Mouse (Mus musculus) kidney, adult 8-10 months (tissue): Measurements from ENCODE around the gene Cyp2c55.

ENCODE experiments used
- DNase-seq, 2 experiments: peaks; one replicate each; pipeline ENCODE4 v3.0.0; 2022

The Cyp2c55 gene

DNA sequence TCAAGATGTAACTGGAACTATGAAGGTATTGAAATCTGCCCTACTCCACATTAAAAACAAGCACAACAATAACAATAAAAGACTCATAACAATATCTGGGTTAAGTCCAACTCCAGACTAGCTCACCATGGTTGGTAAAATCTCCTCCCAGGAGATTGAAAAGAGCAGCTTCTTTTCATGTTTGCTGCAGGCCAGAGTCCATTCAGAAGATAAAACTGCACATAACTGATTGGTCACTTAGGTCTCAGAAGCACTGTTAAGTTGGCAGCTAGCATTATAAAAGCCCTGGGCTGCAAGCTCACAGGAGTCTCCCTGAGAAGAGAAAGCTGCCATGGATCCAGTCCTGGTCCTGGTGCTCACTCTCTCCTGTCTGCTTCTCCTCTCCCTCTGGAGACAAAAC, at the start of gene Cyp2c55:
Cyp2c55 (plus strand) TSS at position 305 of the 400 bp plus-strand sequence.
- no peak for DNase-seq

DNA sequence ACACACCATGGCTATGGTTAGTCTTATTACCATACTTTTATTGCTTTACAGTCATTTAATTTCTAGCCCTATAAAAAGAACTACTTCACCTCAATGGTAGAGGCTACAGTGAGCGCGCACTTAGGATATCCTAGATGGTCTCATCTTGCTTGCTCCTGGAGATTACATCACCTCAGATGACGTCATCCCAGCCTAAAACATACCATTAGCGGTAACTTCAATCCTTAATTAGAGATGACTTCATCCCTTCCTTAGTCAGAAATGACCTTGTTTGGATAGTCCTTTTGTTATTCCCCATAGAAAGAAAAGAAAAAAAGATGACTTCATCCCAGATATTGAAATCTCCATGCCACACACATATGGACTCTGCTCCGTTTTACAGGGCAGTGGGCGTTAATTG, 36.1 kb upstream of the Cyp2c55 start:
- DNase-seq = no peak

DNA sequence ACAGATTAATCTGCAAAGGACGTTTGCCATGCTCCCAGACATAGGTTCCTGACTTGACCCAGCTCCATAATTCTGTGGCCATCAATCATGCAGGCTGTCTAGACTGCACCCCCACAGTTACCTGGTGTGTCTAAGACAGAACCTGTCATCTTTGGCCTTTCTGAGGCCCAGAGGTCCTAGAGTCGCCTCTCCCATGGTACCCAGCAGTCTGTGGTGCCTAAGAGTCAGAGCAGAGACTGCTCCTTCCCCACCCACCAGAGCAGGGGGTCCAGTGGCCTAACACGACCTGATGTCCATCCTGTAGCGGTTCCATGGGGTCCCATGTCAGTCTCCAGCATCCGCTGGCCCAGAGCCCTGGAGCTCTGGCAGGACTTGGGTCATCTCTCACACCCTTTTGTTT, 34.2 kb upstream of the Cyp2c55 start:
- DNase-seq = no peak

DNA sequence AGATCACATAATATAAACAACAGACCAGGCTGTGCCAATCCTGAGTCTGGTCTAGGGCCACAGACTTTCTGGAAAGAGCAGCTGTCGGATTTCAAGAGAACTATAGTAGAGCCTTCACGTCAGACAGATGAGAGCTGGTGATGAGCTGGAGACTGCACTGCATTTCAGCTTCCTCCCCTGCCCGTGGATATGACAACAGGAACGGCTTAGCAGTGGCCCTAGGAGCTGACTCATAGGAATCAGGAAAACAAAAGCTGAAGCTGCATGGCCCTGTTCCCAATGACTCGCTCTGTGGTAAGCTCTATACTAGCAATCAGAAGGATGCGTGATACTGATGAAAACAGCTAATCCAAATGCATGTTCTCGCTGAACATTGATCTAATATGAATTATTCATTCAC, 33.2 kb upstream of the Cyp2c55 start:
- no peak for DNase-seq

DNA sequence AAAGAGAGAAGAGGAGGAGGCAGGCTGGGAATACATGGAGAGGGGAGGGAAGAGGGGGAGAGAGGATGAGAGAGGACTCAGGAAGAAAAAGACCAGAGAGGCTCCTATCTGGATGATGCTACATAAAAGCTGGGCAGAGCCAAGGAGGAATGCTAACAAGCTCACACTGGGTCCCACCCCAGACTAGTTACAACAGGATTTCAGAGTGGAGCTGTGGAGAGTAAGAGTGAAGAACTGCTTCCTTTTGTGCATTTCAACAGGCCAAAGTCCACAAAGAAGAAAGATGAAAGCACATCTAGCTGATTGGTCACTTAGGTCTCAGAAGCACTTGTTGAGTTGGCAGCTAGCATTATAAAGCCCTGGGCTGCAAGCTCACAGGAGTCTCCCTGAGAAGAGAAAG, 30.6 kb upstream of the Cyp2c55 start:
- DNase-seq = no peak

DNA sequence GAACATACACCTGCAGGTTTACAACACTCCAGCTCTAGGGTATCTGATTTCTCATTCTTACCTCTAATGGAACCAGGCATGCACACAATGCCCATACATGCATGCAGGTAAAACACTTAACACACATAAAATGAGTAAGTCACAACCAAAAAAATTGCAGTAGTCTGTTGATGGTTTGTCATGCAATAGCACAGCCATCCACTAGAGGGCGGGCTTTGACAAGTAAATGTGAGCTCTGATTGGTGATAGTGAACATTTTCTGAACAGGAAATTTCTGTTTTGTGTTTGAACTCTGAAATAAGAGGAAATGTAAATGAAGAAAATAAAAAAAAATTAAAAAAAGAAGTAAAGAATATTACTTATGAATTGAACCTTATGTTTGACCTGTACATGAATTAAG, 24.9 kb upstream of the Cyp2c55 start:
- peak; percentile 15 to 67 for DNase-seq

DNA sequence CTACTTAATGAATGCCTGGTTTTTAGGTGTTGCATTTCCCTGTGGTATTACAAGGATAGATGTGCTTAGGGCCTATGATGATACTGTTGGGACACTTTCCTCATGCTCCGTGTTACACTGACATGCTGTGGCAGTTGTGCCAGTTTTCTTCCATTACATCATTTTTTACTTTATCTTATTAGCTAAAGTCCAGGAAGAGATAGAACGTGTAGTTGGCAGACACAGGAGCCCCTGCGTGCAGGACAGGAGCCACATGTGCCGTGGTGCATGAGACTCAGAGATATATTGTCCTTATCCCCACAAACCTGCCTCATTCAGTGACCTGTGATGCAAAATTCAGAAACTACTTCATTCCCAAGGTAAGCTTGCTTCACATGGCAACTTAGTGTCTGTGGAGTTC, 8.6 kb upstream of the Cyp2c55 start:
- DNase-seq = no peak

DNA sequence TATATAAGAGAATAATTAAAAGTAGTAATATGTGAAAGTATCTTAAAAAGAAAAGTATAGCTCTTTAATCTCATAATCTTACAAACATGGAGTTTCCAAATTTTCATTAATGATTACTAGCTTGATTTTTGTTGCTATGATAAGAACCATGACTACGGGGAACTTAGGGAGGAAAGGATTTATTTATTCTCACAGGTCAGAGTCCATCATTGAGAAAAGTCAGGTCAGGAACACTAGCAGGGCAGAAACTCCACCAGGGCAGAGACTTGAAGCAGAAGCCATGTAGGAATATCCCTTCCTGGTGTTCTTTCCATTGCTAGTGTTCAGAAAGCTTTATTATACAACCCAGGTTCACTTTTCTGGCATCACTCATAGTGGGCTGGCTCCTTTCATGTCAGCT, 8.1 kb upstream of the Cyp2c55 start:
- DNase-seq = no peak

DNA sequence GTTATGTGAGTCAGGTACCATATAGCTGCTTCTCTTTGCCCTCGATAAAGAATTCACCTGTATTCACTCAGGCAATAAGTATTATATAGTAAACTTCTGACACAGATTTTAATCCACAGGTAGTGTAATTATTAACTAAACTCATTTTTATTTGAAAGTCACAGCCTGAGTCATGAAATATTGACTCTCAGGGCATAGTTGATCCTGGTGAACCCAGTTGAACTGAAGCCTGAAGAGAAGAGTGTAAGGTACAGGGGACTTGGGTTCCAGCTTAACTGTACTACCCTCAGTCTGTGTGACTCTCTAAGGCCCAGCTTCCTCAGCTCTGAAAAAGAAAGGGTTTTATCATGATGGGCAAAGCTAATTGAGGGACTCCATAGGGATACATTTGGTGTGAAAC, 1.7 kb upstream of the Cyp2c55 start:
- DNase-seq = no peak

DNA sequence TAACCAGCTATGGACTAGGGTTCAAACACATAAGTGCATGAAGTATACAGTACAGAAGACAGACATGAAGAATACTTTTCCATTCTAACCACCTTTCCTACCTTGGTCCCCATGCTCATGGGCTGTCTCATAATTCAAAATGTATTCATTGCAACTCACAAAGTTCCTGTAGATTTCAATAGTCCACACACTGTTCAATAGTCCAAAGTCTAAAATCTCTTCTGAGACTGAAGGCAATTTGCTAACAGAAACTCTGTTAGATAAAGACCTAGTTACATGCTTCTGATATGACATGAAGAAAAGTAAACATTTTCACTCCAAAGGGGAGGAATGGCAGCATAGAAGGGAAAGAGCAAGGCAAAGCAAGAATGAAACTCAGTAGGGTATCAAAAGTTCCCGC, 51.1 kb downstream of the Cyp2c55 start:
- no peak for DNase-seq

DNA sequence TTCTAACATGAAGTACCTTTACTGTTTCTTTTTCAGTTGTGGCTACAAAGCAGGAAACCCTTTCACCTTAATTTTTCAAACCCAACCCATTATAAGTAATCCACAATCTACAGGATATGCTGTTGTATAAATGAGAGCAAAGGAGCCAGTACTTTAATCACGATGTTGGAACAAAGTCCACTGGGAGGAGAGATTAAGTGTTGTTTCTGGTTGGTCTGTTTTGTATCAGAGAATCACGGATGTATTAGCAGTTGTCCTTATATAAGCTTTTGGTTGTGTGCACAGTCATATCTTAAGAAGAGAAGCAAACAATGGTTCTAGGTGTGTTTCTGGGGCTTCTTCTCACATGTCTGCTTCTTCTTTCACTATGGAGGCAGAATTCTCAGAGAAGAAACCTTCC, 53.9 kb downstream of the Cyp2c55 start, which contains the start of gene Cyp2c65:
Cyp2c65 (plus strand) TSS at position 297 of the 400 bp plus-strand sequence.
- no peak for DNase-seq
